Mouse (Mus musculus) left cerebral cortex, adult 18-20 months (tissue): ENCODE results near the gene R3hdm4. TPM values are rescaled to one million over a fixed set of nuclear protein-coding genes. Genes with fewer than 3 reads are reported as not detected.
A peak's percentile ranks its signal among the peaks of the same experiment; 100 is the strongest.
"Not testable (repeated sequence)": the region's sequence is repeated elsewhere in the genome, so short reads cannot be mapped to it uniquely, and the experiment has no call there.

Experiments
- DNase-seq, 2 experiments: peaks; one replicate each; pipeline ENCODE4 v3.0.0; 2021 to 2022; ENCODE audit warnings: low spot score in 2 of 2, mixed read lengths in 1 of 2
- long read RNA-seq, 2 experiments: library from polyadenylated mRNA; stranded (forward); transcript quantifications; one replicate each; pipeline ENCODE4 v2.0.0; 2021
- total RNA-seq, 2 experiments: library from RNA; stranded (reverse); gene quantifications; 2 replicates each; pipeline ENCODE4 v1.2.3; 2021

Gene R3hdm4
- total RNA-seq = 100 to 1,000 TPM; 307 to 318 TPM
- long read RNA-seq, experiment 1, transcript R3hdm4-201 (8 exons, 1,898 nt) = major isoform, 294 of 393 reads
- long read RNA-seq, experiment 1, partial matches to known transcripts = 41 of 393 reads
- long read RNA-seq, experiment 1, other reads (novel, unspliced or antisense) = 58 of 393 reads
- long read RNA-seq, experiment 2, transcript R3hdm4-201 (8 exons, 1,898 nt) = major isoform, 223 of 286 reads
- long read RNA-seq, experiment 2, partial matches to known transcripts = 25 of 286 reads
- long read RNA-seq, experiment 2, other reads (novel, unspliced or antisense) = 38 of 286 reads

DNA sequence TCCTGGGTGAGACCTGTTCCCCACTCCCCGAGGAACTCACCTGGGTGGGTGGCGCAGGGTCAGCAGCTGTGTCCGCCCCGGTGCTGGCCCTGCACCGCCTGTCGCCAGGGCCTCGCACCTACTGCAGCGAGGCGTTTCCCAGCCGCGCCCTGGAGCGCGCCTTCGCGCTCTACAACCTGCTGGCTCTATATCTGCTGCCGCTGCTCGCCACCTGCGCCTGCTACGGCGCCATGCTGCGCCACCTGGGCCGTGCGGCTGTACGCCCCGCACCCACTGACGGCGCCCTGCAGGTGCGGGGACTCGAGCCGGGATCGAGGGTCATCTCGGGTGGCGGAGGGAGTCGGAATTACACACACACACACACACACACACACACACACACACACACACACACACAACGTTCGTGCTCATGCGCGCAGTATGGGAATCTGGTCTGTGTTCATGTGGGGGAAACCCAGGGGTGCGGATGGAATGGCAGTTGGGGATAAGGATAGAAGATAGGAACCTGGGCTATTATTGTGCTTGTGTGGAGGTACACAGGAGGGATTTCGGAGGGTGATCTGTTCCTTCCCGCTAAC lies at the start of gene R3hdm4:
Gene R3hdm4, minus strand, starts transcription at position 251 of the 578 bp plus-strand sequence.
- DNase-seq = no peak

DNA sequence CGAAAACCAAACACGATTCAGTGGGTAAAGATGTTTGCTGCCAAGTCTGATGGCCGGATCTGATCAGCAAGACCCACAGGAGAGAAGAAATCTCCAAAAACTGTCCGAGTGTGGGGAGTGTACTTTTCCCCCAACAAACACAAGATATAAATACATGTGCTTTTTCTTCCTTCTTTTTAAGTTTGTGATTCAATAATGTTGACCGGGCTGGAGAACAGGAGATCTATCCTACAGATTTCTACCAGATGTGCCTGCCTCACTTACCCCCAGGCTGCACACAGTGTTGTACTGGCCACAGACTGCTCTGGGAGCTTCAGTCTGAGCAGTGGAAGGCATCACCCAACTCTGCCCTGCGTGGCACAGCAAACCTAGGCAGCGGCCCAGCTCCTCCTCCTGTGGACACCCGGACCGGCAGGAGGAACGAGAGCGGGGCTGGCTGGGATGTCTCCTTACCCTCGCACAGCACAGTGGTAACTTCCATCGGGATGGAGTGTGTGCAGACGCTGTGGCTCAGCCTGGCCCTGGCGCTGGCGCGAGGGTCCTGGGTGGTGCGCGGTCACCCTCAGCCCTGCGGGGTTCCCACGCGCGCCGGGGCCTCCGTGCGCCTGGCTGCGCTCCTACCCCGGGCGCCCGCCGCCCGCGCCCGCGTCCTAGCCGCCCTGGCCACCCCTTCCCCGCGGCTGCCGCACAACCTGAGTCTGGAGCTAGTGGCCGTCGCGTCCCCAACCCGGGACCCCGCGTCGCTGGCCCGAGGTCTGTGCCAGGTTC lies 49.6 kb upstream of the R3hdm4 start, which contains the start of gene Grin3b:
Gene Grin3b, plus strand, starts transcription at position 301 of the 768 bp plus-strand sequence.
- no peak for DNase-seq

DNA sequence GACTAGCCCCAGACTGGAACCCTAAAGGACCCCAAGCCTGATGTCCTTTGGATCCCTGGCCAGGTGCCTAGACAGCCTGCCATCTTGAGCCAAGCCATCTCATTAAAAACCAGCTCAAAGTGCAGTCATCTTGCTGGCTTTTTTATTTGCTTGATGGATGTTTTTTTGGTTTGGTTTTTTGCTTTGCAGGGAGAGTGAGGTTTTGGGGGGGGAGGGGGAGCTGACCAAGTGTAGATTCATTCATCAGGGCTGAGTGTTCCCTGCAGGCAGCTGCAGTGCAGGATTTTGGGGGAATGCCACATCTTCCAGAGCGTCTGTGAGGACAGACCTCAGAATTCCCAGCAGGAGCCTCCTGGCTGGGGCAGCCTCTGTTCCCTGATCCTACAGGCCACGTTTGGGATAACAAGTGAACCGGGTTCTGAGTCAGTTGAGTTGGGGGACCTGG lies 48.1 kb upstream of the R3hdm4 start:
- DNase-seq = no peak

DNA sequence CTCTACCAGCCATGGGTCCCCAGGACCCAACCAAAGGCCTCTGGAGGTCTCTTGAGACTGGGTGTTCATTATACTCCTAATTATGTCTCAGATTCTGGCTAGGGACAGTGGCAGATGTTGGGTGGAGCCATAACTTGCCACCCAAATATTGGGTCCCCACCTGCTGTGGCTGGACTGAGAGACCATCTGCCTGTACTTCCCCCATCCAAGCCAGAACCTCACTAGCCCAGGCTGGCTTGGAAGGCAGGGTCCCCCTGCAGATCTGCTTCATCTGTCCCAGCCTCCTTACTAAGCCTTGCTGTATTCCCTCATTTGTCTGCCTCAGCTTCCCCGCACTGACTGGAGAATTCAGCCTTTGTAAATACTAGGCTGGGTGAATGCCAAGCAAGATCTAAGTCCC lies 47.2 kb upstream of the R3hdm4 start:
- DNase-seq = no peak

DNA sequence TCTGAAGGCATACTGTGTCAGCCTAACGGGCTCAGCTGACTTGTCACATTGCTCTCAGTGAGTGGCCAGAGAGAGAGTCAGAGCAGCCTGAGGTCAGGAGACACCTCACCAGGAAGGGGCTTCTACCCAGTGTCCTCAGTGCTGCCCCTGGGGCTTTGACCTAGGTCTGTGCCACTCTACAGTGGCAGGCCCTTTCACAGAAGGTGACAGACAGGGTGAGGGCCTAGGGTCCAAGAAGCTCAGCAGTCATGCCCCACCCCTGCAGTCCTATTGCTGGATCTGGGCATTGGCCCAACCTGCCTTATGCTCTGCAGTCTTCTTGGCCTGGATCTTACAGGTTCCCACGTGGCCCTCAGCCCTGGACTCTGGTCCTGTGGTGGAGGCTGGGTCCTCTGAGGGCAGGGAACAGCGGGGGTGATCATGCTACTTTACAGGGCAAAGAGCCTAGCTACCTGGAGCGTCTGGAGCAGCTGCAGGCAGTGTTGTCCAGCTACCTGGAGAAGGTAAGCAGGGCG lies 45.9 kb upstream of the R3hdm4 start:
- DNase-seq = no peak

DNA sequence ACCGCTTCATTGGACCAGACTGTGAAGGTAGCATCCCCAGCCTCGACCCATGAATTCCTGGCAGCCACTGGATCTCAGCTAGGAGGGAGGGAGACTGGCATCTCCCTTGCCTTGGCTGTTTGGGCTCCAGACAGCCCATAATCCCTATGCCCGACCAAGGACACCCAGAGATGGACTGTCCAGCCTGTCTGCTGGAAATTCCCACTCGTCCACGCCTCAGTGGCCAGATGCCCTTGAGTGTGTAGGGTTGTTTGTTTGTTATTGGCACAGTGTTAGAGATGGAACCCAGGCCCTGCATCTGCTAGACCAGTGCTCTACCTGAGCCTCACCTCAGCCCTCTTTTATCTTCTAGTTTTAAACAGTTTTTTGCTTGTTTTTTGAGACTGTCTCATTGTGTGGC lies 44.3 kb upstream of the R3hdm4 start:
- DNase-seq = no peak

DNA sequence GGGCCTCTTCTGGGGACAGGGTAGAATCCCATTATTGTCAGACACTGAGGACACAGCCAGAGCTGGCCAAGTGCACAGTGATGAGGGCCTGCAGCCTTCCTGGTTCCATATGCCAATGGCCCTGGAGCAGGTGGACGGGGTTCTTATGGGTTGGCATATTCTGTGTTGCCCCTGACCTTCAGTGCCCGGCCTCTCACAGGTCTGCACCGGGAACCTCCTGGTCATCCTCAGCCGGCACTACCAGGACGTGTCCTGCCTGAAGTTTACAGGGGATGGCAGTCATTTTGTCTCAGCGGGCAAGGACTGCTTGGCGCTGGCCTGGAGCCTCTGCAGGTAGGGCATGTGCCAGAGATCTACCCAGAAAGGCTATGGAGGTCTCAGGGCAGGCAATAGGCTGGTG lies 43.7 kb upstream of the R3hdm4 start:
- DNase-seq = no peak

DNA sequence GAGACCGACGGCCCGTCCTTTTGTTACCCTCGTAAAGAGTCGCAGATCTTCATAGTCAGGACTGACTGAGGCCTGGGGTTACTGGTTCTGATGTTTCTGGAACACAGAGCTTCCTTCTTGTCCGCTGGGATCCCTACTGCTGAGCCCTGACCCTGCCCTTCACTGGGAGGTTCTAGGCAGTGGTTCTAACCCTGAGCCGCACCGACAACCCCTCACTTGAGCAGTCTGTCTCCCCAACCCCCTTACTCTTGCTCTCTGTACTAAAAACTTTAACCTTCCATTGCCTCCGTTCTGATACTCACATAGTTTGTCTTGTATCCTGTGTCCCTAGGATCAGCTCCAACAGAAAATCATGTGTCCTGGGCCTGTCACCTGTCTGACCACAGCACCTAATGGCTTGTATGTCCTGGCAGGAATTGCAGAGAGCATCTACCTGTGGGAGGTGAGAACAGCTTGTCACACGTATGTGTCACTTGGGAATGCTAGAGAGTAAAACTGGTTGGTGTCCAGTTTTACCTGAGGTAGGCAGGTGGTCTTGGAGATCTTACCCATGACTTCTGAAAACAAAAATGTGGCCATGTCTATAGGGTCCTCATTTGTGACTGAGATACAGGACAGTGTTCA lies 39.8 kb upstream of the R3hdm4 start:
- no peak for DNase-seq

DNA sequence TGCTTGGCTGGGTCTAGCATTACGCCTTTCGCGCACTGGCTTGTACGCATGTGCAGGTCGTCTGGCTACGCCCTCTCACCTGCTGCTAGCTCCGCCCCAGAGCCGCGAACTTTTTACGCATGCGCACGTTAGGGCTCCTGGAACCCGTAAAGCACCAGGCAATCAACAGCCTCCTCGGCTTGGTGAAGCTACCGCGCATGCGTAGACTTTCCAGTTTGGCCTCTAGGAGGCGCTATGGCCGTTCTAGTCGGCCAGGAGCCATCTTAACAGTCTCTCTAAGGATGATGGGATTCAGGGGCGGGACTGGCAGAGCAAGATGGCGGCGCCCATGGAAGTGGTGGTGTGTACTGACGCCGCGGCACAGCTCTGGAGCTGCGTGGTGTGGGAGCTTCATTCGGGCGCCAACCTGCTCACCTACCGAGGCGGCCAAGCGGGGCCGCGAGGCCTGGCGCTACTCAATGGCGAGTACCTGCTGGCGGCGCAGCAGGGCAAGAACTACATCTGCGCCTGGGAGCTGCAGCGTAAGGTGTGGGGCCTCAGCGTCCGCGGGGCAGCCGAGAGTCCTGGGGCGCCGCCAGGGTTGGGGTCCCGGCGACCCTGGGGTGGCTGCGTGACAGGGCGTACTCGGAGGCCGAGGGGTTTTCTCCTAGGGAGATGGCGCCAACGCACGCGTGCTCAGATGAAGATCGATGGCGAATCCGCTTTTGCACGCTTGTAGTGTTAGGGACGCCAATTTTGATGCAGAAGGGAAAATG lies 39.0 kb upstream of the R3hdm4 start, which contains the start of gene Wdr18:
Gene Wdr18, plus strand, starts transcription at position 306 of the 755 bp plus-strand sequence.
- DNase-seq = peak; percentile 99

DNA sequence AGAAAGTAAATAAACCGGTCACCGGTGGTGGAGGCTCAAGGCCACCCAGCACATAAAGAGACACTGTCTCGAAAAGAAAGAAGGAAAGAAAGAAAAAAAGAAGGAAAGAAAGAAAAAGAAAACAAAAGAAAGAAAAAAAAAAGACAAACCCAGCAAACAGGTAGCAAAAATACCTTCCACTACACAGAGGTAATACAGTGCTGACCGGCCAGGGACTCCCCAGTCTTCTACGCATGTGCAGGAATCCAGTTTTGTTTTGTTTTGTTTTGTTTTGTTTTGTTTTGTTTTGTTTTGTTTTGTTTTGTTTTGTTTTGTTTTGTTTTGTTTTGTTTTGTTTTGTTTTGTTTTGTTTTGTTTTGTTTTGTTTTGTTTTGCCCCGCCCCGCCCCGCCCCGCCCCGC lies 38.4 kb upstream of the R3hdm4 start:
- DNase-seq = not testable (repeated sequence)

DNA sequence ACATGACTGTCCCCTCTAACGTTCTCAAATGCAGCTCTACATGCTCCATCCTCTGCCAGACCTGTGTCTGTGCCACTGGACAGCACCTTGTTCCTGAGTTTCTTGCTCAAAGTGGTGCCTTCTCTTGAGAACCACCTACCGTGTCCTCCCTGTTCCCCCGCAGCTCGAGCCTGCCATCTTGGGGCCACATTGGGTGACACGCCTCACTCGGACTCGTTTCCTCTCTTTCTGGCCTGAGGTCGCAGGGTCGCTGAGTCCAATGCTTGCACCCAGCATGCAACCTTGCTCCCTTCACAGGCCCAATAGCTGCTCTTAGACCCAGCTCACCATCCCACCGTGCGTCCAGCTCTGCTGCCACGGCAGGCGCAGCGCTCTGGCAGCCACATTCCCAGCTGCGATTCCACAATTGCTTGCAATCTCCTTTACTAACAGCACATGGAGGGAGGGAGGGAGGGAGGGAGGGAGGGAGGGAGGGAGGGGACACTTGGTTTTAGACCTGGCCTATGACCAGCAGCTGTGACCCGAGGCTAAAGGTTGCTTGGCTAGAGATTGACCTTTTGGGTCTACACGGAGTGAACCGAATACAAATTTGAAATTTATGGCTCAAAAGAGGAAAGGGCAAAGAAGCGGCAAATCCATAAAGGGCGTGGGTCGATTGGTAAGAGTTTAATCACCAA lies 37.3 kb upstream of the R3hdm4 start:
- peak; percentile 77 to 78 for DNase-seq

DNA sequence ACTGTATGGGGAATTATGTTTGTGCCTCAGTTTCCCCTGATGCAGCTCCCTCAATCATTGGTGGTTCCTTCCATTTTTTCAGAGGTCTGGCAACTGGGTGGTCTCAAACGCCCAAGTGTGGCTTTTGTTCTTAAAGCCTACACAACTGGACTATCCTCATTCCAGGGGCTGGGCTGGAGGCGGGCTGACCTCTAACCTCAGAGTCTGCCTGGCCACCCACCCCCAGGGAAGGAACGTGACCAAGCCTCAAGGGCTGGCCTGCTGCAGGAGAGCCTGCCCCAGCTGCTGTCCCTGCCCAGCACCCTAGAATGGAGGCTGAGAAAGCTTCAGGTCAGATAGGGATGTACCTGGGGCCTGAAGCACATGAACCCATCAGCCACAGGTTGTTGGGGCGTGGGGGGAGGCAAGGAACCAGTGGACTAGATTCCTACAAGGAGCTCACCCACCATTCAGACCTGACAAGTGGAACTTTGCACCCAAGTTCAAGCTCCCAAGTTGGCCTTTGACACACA lies 35.7 kb upstream of the R3hdm4 start:
- no peak for DNase-seq

DNA sequence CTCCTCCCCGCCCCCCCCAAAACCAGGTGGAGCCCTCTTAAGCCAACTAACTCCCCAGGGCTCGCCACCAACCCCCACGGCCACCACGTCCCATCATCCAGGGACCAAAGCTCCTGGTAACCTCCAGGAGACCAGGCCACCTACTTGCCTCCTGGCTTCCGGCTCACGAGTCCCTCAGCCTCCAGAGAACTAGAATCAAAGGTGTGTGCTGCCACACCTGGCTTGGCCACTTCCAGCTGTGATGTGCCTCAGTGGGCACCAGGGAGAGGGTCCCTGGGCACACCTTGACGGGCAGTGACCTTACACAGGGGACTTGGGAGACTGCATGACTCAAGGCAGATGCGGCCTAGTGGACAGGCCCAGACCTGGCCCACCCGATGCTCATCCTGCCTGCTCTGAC lies 34.7 kb upstream of the R3hdm4 start:
- no peak for DNase-seq

DNA sequence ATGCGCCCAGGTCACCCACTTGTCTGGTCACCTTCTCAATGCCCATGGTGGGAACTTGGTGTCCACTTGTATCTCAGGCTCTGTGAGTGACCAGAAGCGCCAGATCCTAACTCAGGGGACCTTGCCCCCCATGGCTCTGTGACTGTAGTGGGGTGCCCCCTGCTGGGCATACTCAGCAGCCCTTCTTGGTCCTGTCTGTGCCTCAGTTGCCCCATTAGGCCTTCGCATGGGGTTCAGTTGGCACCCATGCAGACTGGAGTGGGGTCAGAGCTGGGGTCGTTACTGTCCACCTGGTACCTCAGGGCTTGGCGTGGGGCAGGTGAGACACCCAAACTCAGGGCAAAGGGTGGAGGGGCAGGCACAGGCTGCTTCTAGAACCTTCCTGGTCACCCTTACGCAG lies 32.9 kb upstream of the R3hdm4 start:
- DNase-seq = no peak

DNA sequence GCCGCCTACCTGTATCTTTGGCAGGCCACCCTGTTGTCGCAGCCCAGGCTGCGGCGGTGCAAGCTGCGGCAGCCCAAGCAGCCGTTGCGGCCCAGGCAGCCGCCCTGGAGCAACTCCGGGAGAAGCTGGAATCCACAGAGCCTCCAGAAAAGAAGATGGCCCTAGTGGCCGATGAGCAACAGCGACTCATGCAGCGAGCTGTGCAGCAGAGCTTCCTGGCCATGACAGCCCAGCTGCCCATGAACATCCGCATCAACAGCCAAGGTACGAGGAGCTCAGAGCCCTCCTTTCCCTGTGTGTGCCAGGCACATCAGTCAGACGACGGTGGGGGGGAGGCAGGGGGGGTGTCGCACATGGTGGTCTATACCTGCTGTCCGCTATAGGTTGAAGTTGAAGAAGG lies 29.7 kb upstream of the R3hdm4 start:
- no peak for DNase-seq

DNA sequence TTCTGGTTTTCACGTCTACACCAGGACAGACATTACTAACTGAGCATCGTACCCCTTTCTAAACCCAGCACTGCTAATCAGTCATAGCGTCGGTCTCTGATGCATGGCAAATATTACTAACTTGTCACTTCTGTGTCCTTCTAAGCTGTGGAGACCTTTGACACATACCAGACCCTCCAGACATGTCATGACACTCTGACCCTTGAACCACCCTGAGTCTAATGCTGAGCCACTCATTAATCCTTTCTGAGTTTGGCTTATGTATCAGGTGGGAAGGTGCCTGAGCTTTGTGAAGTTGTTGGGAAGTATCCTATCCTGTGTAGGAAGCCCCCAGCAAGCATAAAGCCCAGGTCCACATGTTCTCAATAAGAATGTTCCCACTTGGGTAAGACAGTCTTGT lies 28.9 kb upstream of the R3hdm4 start:
- DNase-seq = no peak

DNA sequence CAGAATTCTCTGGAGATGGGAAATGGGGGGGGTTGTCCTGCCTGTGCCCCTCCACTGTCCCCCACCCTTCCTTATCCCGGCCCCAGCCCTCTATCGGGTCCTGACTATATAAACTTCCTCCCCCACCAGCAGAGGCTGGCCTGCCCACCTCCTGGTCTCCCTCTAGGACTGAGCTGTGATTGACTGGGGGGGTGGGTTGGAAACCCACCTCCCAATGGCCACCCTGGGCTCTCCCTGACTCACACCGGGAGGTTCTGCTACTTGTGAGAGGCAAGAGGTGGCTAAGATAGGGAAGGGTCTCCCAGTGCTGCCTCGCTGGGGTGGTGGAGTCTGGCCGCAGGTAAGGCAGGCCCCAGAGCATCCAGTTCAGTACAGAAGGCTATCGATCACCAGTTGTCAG lies 26.5 kb upstream of the R3hdm4 start:
- no peak for DNase-seq

DNA sequence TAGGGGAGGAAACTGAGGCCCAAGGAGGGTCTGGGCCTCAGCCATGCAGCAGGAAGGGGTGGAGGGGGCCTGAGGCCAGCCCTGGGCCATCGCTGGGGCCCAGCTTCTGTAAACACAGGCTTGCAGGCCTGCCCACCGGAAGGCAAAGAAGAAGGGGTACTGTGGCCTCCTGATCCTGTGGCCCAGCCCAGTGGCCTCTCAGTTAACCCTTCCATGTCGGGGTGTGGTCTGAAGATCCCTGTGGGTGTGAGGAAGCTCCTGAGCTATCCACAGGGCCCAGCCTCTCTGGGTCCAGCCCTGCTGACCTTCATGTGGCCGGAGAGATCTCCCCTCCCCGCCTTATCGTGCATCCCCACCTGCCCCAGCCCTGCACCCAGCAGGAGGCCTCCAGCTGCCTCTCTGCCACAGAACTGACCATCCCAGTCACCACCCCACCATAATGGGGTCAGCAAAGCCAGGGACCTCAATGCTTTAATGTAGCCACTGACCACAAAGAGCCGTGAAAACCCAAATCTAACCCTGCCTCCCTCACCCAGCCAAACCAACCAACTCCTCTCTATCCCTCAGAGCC lies 25.8 kb upstream of the R3hdm4 start:
- no peak for DNase-seq

DNA sequence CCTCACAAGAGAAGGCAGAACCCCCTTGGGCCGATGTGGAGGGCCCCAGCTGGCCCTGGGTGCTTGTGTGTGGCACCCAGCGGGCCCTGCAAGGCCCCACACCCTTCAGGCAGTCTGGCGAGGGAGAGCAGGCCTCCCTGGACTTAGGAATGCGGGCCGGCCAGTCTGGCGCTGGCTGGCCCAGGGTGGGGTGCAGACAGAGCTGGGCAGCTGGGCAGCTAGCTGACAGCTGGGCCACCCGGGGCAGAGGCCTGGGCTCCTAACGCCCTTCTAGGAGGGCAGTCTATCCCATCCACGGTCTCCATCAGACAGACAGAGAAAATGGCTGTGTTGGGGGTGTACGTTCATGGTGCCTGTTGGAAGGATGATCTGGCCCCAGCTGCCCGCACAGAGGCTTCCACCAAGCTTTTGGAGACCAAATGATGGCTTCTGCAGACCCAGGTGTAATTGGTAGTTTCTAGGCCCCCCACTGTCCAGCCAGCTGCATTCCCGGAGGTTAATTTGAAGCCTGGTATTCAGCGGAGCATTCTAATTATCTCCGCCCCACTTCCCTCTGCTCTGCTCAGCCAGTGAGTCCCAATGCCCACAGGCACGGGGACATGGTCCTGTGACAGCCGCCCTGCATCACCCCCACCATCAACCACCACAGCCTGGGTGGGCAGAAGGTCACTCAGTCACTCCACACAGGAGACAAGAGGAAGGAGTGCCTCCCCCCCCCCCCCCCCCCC lies 24.7 kb upstream of the R3hdm4 start:
- DNase-seq = no peak
